In genomic region chr11:117762246-117762645, GRCm38 (mm10) we compare ENCODE assay signal across 14 mouse cellular contexts. TPM values are rescaled to one million over a fixed set of nuclear protein-coding genes. Genes with fewer than 3 reads are reported as not detected.
"Had no signal": no experiment of that assay in that cellular context is flagged by ENCODE, and none has a peak within 500 bp of the region (broad histone marks: within the 10 kb centered on the region; RNA-seq: fewer than 3 reads in every experiment).

No protein-coding gene starts in this region.

- H3K9me3 ChIP-seq: limb, embryonic 15.5 days; liver, embryonic 12.5 days; midbrain, embryonic 12.5 days; neural tube, embryonic 13.5 days; stomach, embryonic 15.5 days had no signal

- H3K9ac ChIP-seq: limb, embryonic 15.5 days; liver, embryonic 12.5 days; lung, embryonic 14.5 days; midbrain, embryonic 12.5 days; neural tube, embryonic 13.5 days; stomach, embryonic 15.5 days had no signal

- ATAC-seq: liver, embryonic 12.5 days; midbrain, embryonic 16.5 days had no signal

- H3K27me3 ChIP-seq: limb, embryonic 15.5 days; liver, embryonic 12.5 days; midbrain, embryonic 12.5 days; neural tube, embryonic 13.5 days; stomach, embryonic 15.5 days had no signal

- H3K4me2 ChIP-seq: limb, embryonic 15.5 days; liver, embryonic 12.5 days; lung, embryonic 14.5 days; midbrain, embryonic 12.5 days; neural tube, embryonic 13.5 days; stomach, embryonic 15.5 days had no signal

- DNase-seq: layer of hippocampus, adult 9-11 months; layer of hippocampus, postnatal 36 days; lung, embryonic 14.5 days; lung, postnatal 14 days; right cerebral cortex, postnatal 14 days; thymus, postnatal 4 days had no signal

- H3K4me1 ChIP-seq: limb, embryonic 15.5 days; liver, embryonic 12.5 days; midbrain, embryonic 12.5 days; neural tube, embryonic 13.5 days had no signal

- H3K4me3 ChIP-seq: limb, embryonic 15.5 days; liver, embryonic 12.5 days; midbrain, embryonic 12.5 days; neural tube, embryonic 13.5 days; stomach, embryonic 15.5 days had no signal

- H3K27ac ChIP-seq: kidney, postnatal 0 days; limb, embryonic 15.5 days; liver, embryonic 12.5 days; midbrain, embryonic 12.5 days; neural tube, embryonic 13.5 days; stomach, embryonic 15.5 days had no signal

RNA-seq across cellular contexts. Expression of gene 6030468B19Rik, which starts 35.2 kb away (rescaled TPM):
- polyA plus RNA-seq: kidney, postnatal 0 days; midbrain, embryonic 16.5 days; testis, adult 2 months had no signal

RNA-seq across cellular contexts. Expression of gene Gm20708, which starts 47.2 kb away (rescaled TPM):
- polyA plus RNA-seq: testis, adult 2 months had no signal
